Mouse (Mus musculus) intestine, embryonic 14.5 days (tissue): ENCODE measurements at regions not wholly inside any gene's neighbourhood (a gene's known extent, or its start where the extent isn't known, plus 50 kb on each side); places are given as distances from the start of the nearest gene placed in this dataset.

Experiments used
- ATAC-seq: fragments of 200-750 bp; cut with Nextera tagmentation; replicated peaks from 2 replicates; pipeline ENCODE4 v1.8.0; 2017; ENCODE audit warnings: low read depth, moderate number of reproducible peaks, moderate TSS enrichment, moderate library complexity; ENCODE audit not compliant: low FRiP score, low TSS enrichment
- DNase-seq: peaks from one replicate; pipeline ENCODE4 v3.0.0-alpha.2; 2018; ENCODE audit warnings: low spot score
- H3K27ac ChIP-seq: fragments of 300-500 bp; sonication (generic); 2 replicates; pipeline ENCODE4 v1.5.1; 2014; ENCODE audit warnings: low read depth, mild to moderate bottlenecking, control low read depth
- H3K27me3 ChIP-seq: fragments of 300-500 bp; sonication (generic); replicated peaks from 2 replicates; pipeline ENCODE4 v1.6.1; 2014; ENCODE audit warnings: low read length, control low read depth; ENCODE audit not compliant: control insufficient read depth, insufficient read depth
- H3K36me3 ChIP-seq: fragments of 300-500 bp; sonication (generic); 2 replicates; pipeline ENCODE4 v1.6.1; 2014; ENCODE audit warnings: low read length, control low read depth; ENCODE audit not compliant: control insufficient read depth, insufficient read depth
- H3K4me1 ChIP-seq: fragments of 300-500 bp; sonication (generic); replicated peaks from 2 replicates; pipeline ENCODE4 v1.6.1; 2014; ENCODE audit warnings: low read length, control low read depth, mixed read lengths; ENCODE audit not compliant: control insufficient read depth, insufficient read depth
- H3K4me2 ChIP-seq: fragments of 300-500 bp; sonication (generic); 2 replicates; pipeline ENCODE4 v1.6.1; 2014; ENCODE audit warnings: low read length
- H3K4me3 ChIP-seq: fragments of 300-500 bp; sonication (generic); 2 replicates; pipeline ENCODE4 v1.5.1; 2014; ENCODE audit warnings: low read depth, low read length, control low read depth, mixed read lengths
- H3K9ac ChIP-seq: fragments of 300-500 bp; sonication (generic); 2 replicates; pipeline ENCODE4 v1.6.1; 2014; ENCODE audit warnings: mild to moderate bottlenecking, low read length
- H3K9me3 ChIP-seq: fragments of 300-500 bp; sonication (generic); 2 replicates; pipeline ENCODE4 v1.6.1; 2016; ENCODE audit warnings: low read length, control low read depth; ENCODE audit not compliant: control insufficient read depth
- WGBS: fragments of 180-500 bp; shearing (Covaris S2); extraction: QIAGEN DNeasy Blood & Tissue Kit; methylation state at CpG from one replicate; pipeline ENCODE4 v1.1.7; 2014; 5-methylcytosine and 5-hydroxymethylcytosine counted together

GRCm38 (mm10) chr4:95162386-95163090 lies 110.5 kb upstream of the Jun start:
- no peak overlapping the region for H3K4me3 ChIP-seq
- no peaks in the 10 kb centered on the region for H3K9me3 ChIP-seq
- H3K9ac ChIP-seq: no peak overlapping the region
- 67% methylated on average over 9 of the region's 9 CpGs for WGBS
- H3K27ac ChIP-seq: 0 out of 2 replicates have a peak overlapping the region, but pooled peaks have one; percentile 22
- no peaks in the 10 kb centered on the region for H3K36me3 ChIP-seq
- ATAC-seq (no peak), DNase-seq (no peak)
- no peak overlapping the region for H3K4me2 ChIP-seq
- H3K4me1 ChIP-seq: peaks cover 14% of the 10 kb centered on the region
- H3K27me3 ChIP-seq: no peaks in the 10 kb centered on the region

GRCm38 (mm10) chr4:95163403-95163802 lies 111.4 kb upstream of the Jun start:
- H3K27ac ChIP-seq: no peak overlapping the region
- peaks cover 14% of the 10 kb centered on the region for H3K4me1 ChIP-seq
- H3K9me3 ChIP-seq: no peaks in the 10 kb centered on the region
- H3K36me3 ChIP-seq: no peaks in the 10 kb centered on the region
- DNase-seq: no peak
- H3K9ac ChIP-seq: no peak overlapping the region
- WGBS: 74% methylated on average over 4 of the region's 4 CpGs
- H3K27me3 ChIP-seq: no peaks in the 10 kb centered on the region
- ATAC-seq: no peak
- no peak overlapping the region for H3K4me3 ChIP-seq
- H3K4me2 ChIP-seq: no peak overlapping the region

GRCm38 (mm10) chr4:95166503-95166902 lies 114.5 kb upstream of the Jun start:
- no peak overlapping the region for H3K27ac ChIP-seq
- no peak overlapping the region for H3K4me3 ChIP-seq
- no peak overlapping the region for H3K4me2 ChIP-seq
- no peaks in the 10 kb centered on the region for H3K9me3 ChIP-seq
- peaks cover 8% of the 10 kb centered on the region; the same call in 1 of the 2 replicates for H3K4me1 ChIP-seq
- ATAC-seq (no peak), DNase-seq (no peak)
- H3K27me3 ChIP-seq: no peaks in the 10 kb centered on the region
- H3K36me3 ChIP-seq: no peaks in the 10 kb centered on the region
- no peak overlapping the region for H3K9ac ChIP-seq
- WGBS: 58% methylated on average over 5 of the region's 5 CpGs

DNA sequence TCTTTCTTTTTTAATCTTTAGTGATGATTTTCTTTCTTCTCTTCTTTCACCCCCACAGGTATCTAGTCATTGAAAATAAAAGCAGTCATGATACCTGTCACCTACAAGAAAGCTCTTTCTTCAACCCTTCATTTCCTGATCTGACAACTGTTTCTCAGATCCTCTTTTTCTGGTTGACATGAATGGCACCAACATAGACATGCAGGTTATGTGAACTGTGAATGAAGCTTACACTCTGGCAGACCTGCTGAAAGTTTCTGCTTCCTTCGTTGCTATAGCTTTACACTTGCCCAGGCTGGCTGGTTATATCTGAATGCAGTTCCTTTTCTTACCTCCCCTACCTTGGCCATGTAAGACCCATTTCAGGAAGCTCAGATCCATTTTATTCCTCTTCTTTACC lies 115.2 kb upstream of the Jun start:
- no peaks in the 10 kb centered on the region for H3K36me3 ChIP-seq

GRCm38 (mm10) chr4:95169702-95170101 lies 117.7 kb upstream of the Jun start:
- H3K4me1 ChIP-seq: 0 out of 2 replicates have a peak, but pooled peaks cover 3% of the 10 kb centered on the region
- no peak overlapping the region for H3K4me3 ChIP-seq
- no peaks in the 10 kb centered on the region for H3K27me3 ChIP-seq
- ATAC-seq (no peak), DNase-seq (no peak)
- no peak overlapping the region for H3K9ac ChIP-seq
- 46% methylated on average over 2 of the region's 2 CpGs for WGBS
- no peaks in the 10 kb centered on the region for H3K36me3 ChIP-seq
- H3K4me2 ChIP-seq: no peak overlapping the region
- peak overlapping the region; percentile 14; the same call in 1 of the 2 replicates for H3K27ac ChIP-seq
- no peaks in the 10 kb centered on the region for H3K9me3 ChIP-seq

More for the DNA sequence above, 115.2 kb upstream of the Jun start:
- WGBS: 86% methylated on average over 1 of the region's 1 CpGs
- H3K4me3 ChIP-seq: no peak overlapping the region
- no peak for DNase-seq
- H3K9me3 ChIP-seq: no peaks in the 10 kb centered on the region
- H3K27ac ChIP-seq: no peak overlapping the region
- no peak overlapping the region for H3K9ac ChIP-seq
- H3K27me3 ChIP-seq: no peaks in the 10 kb centered on the region
- ATAC-seq: no peak
- peaks cover 6% of the 10 kb centered on the region; the same call in 1 of the 2 replicates for H3K4me1 ChIP-seq
- no peak overlapping the region for H3K4me2 ChIP-seq

DNA sequence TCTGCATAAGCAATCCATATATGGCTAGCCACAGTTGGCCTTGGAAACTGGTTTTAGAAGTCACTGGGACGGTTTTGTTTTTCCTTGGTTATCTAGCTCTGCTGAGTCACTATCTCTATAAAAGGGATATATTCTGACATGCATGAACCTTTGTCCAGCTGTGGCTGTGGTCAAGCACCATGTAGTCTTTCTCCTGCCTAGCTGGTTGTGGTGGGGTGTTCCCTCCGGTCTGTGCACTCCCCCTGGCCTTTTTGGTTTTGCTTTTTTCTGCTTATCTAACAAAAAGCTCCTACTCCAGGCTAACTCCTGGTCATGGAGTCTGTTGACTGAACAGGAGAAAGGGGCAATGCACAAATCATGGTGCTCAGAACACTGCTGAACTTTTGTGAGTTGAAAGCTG lies 125.7 kb upstream of the Jun start:
- no peak for DNase-seq
- 72% methylated on average over 2 of the region's 2 CpGs for WGBS
- no peaks in the 10 kb centered on the region for H3K36me3 ChIP-seq

DNA sequence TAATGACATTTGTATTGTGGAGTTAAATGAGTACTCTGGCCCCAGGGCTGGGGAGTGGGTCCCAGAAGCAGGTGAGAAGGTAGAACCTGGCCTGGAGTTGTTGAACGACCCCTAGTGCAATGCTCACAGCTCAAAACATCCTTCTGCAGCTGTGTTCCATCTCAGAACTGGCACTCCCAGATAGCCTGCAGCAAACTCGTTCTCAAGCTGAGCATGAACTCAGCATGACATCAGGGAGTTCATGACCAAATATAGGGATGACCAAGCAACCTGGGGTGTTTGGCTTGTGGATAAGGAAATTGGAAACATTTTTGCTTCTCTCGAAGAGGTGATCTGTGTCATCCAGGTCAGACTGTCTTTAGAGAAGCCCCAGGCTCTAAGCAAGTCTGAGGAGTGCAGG lies 126.4 kb upstream of the Jun start:
- Histone ChIP-seq H3K9ac (no peak overlapping the region), H3K36me3 (no peaks in the 10 kb centered on the region), H3K4me3 (no peak overlapping the region), H3K9me3 (no peaks in the 10 kb centered on the region), H3K27ac (no peak overlapping the region), H3K4me1 (no peaks in the 10 kb centered on the region), H3K27me3 (no peaks in the 10 kb centered on the region), H3K4me2 (no peak overlapping the region)
- DNase-seq (no peak), ATAC-seq (0 out of 2 replicates have a peak, but pooled peaks have one; percentile 43)
- 52% methylated on average over 3 of the region's 3 CpGs for WGBS

More for the DNA sequence above, 125.7 kb upstream of the Jun start:
- ATAC-seq: no peak
- H3K9ac ChIP-seq: no peak overlapping the region
- no peaks in the 10 kb centered on the region for H3K9me3 ChIP-seq
- H3K27ac ChIP-seq: no peak overlapping the region
- H3K27me3 ChIP-seq: no peaks in the 10 kb centered on the region
- no peak overlapping the region for H3K4me2 ChIP-seq
- no peak overlapping the region for H3K4me3 ChIP-seq
- H3K4me1 ChIP-seq: no peaks in the 10 kb centered on the region

DNA sequence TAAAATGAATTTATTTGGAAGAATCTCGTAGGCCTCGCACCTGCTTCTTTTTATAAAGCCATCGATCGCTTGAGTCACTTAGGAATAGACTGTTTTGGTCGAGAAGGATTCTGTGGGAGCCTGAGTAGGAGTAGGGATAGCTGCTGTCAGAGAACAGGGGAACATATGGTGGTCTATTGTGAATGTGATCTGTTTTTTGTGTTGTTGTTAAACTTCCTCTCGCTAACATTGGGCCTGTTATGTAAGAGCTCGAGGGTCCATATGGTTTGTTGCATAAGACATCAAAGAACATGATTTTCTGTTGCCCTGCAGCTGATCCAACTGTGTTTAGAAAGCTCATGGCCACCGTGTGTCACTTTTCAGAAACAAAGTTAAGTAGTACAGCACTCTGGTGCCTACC lies 126.9 kb upstream of the Jun start:
- no peak for DNase-seq
- H3K4me2 ChIP-seq: no peak overlapping the region
- WGBS: 75% methylated on average over 8 of the region's 8 CpGs
- H3K36me3 ChIP-seq: no peaks in the 10 kb centered on the region
- ATAC-seq: no peak
- no peaks in the 10 kb centered on the region for H3K27me3 ChIP-seq
- H3K27ac ChIP-seq: no peak overlapping the region
- no peaks in the 10 kb centered on the region for H3K9me3 ChIP-seq
- H3K4me3 ChIP-seq: no peak overlapping the region
- H3K4me1 ChIP-seq: no peaks in the 10 kb centered on the region
- H3K9ac ChIP-seq: no peak overlapping the region

- no peaks in the 10 kb centered on the region for H3K9me3 ChIP-seq
- H3K4me2 ChIP-seq: no peak overlapping the region
- DNase-seq (no peak), ATAC-seq (no peak)
- no peaks in the 10 kb centered on the region for H3K4me1 ChIP-seq
- H3K27me3 ChIP-seq: no peaks in the 10 kb centered on the region
- 95% methylated on average over 5 of the region's 5 CpGs for WGBS
- no peak overlapping the region for H3K4me3 ChIP-seq
- H3K36me3 ChIP-seq: no peaks in the 10 kb centered on the region
- H3K9ac ChIP-seq: no peak overlapping the region
- H3K27ac ChIP-seq: no peak overlapping the region
Measured at GRCm38 (mm10) chr4:95180446-95180845, 128.4 kb upstream of the Jun start.
